Mouse (Mus musculus): Measurements from ENCODE around the gene Ces4a. TPM values are rescaled to one million over a fixed set of nuclear protein-coding genes. Genes with fewer than 3 reads are reported as not detected.

Gene Ces4a
- 1 to 10 TPM in 1 of 2 experiments, under 1 TPM in 1; 0.31 to 1.2 TPM for polyA plus RNA-seq (2017; shearing (Covaris generic))

DNA sequence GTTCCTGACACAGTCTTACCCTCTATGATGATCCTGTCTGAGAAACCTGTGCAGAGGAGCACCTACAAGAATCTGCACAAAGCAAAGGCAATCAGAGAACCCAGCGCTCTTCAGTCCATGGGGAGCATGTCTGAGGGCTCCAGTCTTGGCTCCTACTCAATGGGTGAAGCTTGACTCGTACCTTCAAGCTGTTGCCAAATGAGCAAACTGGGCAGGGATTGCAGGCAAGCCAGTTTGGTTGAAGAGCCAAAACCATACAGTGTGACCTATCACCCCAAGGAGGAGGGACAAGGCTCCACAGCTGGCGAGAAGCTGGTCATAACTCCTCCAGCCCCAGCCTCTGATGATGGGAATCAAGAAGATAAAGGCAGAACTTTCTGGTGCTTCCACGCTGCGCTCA is at the start of gene Ces4a:
TSS of gene Ces4a (plus strand) at position 292 of the 400 bp plus-strand sequence.

DNA sequence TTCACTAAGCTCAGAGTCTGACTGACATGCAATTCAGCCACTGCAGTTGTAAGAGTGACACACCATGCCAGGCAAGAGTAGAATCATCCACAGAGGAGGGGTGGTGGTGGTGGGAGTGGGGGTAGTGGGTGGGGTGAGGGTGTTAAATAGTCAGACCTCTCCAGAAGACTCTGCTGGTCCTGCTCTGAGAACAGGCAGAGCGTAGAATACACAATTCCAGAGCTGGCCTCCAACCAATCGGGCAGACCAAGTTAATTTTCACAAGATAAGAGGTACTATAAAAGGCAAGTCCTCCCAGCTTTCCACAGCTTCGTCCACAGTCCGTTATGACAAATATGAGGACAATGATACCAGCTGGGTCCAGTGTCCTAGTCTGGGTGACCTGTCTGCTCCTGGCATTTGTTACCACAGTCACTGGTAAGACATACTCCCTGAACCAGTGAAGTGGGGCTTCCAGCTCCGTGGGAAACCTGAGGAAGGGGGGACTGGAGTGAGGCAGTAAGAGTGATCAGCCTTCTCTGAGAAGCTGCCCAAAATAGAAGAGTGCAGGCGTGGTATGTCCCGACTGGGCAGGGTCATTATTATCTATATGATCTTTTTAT is 48.0 kb upstream of the Ces4a start, which contains the start of gene Ces3b:
TSS of gene Ces3b (plus strand) at position 305 of the 602 bp plus-strand sequence.

DNA sequence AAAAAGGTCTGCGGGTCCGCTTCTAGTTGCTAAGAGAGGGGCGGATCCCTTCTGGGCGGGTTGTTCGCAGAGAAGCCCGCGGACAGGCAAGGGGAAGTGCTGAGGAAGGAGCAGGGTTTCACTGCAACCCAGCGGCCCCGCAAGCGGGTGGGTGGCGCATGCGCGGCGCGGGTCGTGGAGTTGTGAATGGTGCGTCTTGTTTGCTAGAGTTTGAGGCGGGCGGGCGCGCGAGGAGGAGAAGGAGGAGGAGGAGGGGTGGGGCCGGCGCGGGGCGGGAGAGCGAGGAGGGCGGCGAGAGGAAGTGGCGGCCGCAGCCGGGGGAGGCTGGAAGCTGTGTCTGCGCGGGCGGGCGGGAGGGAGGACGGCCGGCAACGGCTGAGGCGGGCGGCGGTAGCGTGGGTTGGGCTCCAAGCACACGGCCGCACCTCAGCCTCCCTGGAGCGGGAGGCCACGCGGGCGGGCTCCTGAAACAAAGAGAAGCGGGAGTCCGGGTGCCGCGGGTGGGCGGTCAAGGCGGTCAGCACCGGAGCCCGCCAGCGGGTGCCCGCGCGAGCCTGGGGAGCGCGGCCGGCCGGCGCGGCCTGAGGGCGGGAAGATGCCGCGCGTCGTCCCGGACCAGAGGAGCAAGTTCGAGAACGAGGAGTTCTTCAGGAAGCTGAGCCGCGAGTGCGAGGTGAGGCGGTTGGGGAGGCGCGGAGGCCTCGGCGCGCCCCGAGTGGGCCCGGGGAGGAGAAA is 38.9 kb downstream of the Ces4a start, which contains the start of gene Cbfb:
TSS of gene Cbfb (plus strand) at position 294 of the 735 bp plus-strand sequence.

Other genes starting within 250 kb of the Ces4a start
- not detected for gene Ces2e, start 205.5 kb upstream of the Ces4a start, polyA plus RNA-seq (2017; shearing (Covaris generic))
- gene Ces2f, start 184.4 kb upstream of the Ces4a start, polyA plus RNA-seq (2017; shearing (Covaris generic)): under 1 TPM in 1 of 2 experiments, not detected in 1; 0.16 TPM
- gene Ces2g, start 170.1 kb upstream of the Ces4a start, polyA plus RNA-seq (2017; shearing (Covaris generic)): 1 to 10 TPM in 1 of 2 experiments, not detected in 1; 1.6 TPM
- not detected for gene Ces2h, start 130.9 kb upstream of the Ces4a start, polyA plus RNA-seq (2017; shearing (Covaris generic))
- under 1 TPM in 1 of 2 experiments, not detected in 1; 0.36 TPM for gene Ces3a, start 83.2 kb upstream of the Ces4a start, polyA plus RNA-seq (2017; shearing (Covaris generic))
- gene Ces3b, start 48.0 kb upstream of the Ces4a start, polyA plus RNA-seq (2017; shearing (Covaris generic)): under 1 TPM; 0.12 to 0.49 TPM
- gene Cbfb, start 38.9 kb downstream of the Ces4a start, polyA plus RNA-seq (2017; shearing (Covaris generic)): 100 to 1,000 TPM; 106 to 136 TPM
- 10 to 100 TPM; 26.1 to 30.7 TPM for gene D230025D16Rik, start 93.3 kb downstream of the Ces4a start, polyA plus RNA-seq (2017; shearing (Covaris generic))
- 1 to 10 TPM; 1.7 to 2.5 TPM for gene B3gnt9, start 123.4 kb downstream of the Ces4a start, polyA plus RNA-seq (2017; shearing (Covaris generic))
- gene Tradd, start 132.8 kb downstream of the Ces4a start, polyA plus RNA-seq (2017; shearing (Covaris generic)): 10 to 100 TPM; 66.5 to 74.3 TPM
- gene Fbxl8, start 132.8 kb downstream of the Ces4a start, polyA plus RNA-seq (2017; shearing (Covaris generic)): 10 to 100 TPM; 23.3 to 29.8 TPM
- gene Hsf4, start 138.0 kb downstream of the Ces4a start, polyA plus RNA-seq (2017; shearing (Covaris generic)): 1 to 10 TPM in 1 of 2 experiments, under 1 TPM in 1; 0.88 to 1.1 TPM
- 1 to 10 TPM in 1 of 2 experiments, not detected in 1; 1.6 TPM for gene Nol3, start 144.3 kb downstream of the Ces4a start, polyA plus RNA-seq (2017; shearing (Covaris generic))
- 1 to 10 TPM; 1.9 to 4.2 TPM for gene 4931428F04Rik, start 158.1 kb downstream of the Ces4a start, polyA plus RNA-seq (2017; shearing (Covaris generic))
- 1 to 10 TPM; 2.0 to 2.1 TPM for gene Exoc3l, start 164.3 kb downstream of the Ces4a start, polyA plus RNA-seq (2017; shearing (Covaris generic))
- 100 to 1,000 TPM; 150 to 169 TPM for gene E2f4, start 165.9 kb downstream of the Ces4a start, polyA plus RNA-seq (2017; shearing (Covaris generic))
- 10 to 100 TPM in 1 of 2 experiments, 1 to 10 TPM in 1; 7.2 to 14.4 TPM for gene Elmo3, start 173.8 kb downstream of the Ces4a start, polyA plus RNA-seq (2017; shearing (Covaris generic))
- gene Lrrc29, start 194.5 kb downstream of the Ces4a start, polyA plus RNA-seq (2017; shearing (Covaris generic)): 1 to 10 TPM; 1.9 to 2.7 TPM
- 100 to 1,000 TPM; 128 to 130 TPM for gene Tmem208, start 194.6 kb downstream of the Ces4a start, polyA plus RNA-seq (2017; shearing (Covaris generic))
- 1 to 10 TPM; 1.0 to 1.8 TPM for gene Fhod1, start 216.2 kb downstream of the Ces4a start, polyA plus RNA-seq (2017; shearing (Covaris generic))
- gene Slc9a5, start 217.0 kb downstream of the Ces4a start, polyA plus RNA-seq (2017; shearing (Covaris generic)): under 1 TPM; 0.28 to 0.60 TPM
- gene Plekhg4, start 241.5 kb downstream of the Ces4a start, polyA plus RNA-seq (2017; shearing (Covaris generic)): 1 to 10 TPM in 1 of 2 experiments, not detected in 1; 1.1 TPM